Mouse (Mus musculus) lung, postnatal 0 days (tissue): ENCODE data around the gene Vps13a. TPM values are rescaled to one million over a fixed set of nuclear protein-coding genes. Genes with fewer than 3 reads are reported as not detected.
"Not testable (repeated sequence)": the region's sequence is repeated elsewhere in the genome, so short reads cannot be mapped to it uniquely, and the experiment has no call there.

Experiments
- ATAC-seq: fragments of 200-750 bp; cut with Nextera tagmentation; 2 replicates; pipeline ENCODE4 v1.8.0; 2017; ENCODE audit warnings: moderate library complexity
- DNase-seq: peaks from one replicate; pipeline ENCODE4 v3.0.0-alpha.2; 2016; ENCODE audit warnings: low spot score
- H3K27ac ChIP-seq: fragments of 300-500 bp; sonication (generic); 2 replicates; pipeline ENCODE4 v1.5.1; 2014; ENCODE audit warnings: antibody characterized with exemption, mild to moderate bottlenecking, low read length, mixed read lengths
- H3K27me3 ChIP-seq: fragments of 300-500 bp; sonication (generic); replicated peaks from 2 replicates; pipeline ENCODE4 v1.6.1; 2014; ENCODE audit warnings: low read length, mixed read lengths; ENCODE audit not compliant: insufficient read depth
- H3K36me3 ChIP-seq: fragments of 300-500 bp; sonication (generic); 2 replicates; pipeline ENCODE4 v1.6.1; 2014; ENCODE audit warnings: low read length, mixed read lengths; ENCODE audit not compliant: insufficient read depth
- H3K4me1 ChIP-seq: fragments of 300-500 bp; sonication (generic); 2 replicates; pipeline ENCODE4 v1.6.1; 2014; ENCODE audit warnings: antibody characterized with exemption, low read depth, low read length, mixed read lengths; ENCODE audit not compliant: insufficient read depth
- H3K4me2 ChIP-seq: fragments of 300-500 bp; sonication (generic); replicated peaks from 2 replicates; pipeline ENCODE4 v1.6.1; 2014; ENCODE audit warnings: low read depth, mild to moderate bottlenecking, low read length, moderate library complexity, mixed read lengths
- H3K4me3 ChIP-seq: fragments of 300-500 bp; sonication (generic); 2 replicates; pipeline ENCODE4 v1.5.1; 2014; ENCODE audit warnings: low read depth, low read length
- H3K9ac ChIP-seq: fragments of 300-500 bp; sonication (generic); replicated peaks from 2 replicates; pipeline ENCODE4 v1.6.1; 2014; ENCODE audit warnings: low read depth, mild to moderate bottlenecking
- H3K9me3 ChIP-seq: fragments of 300-500 bp; sonication (generic); 2 replicates; pipeline ENCODE4 v1.6.1; 2016; ENCODE audit warnings: low read length, mixed read lengths
- CTCF ChIP-seq: IDR thresholded peaks from 2 replicates; pipeline ENCODE4 v1.5.1; 2016; ENCODE audit warnings: antibody characterized with exemption, mild to moderate bottlenecking
- EP300 ChIP-seq: IDR thresholded peaks from 2 replicates; pipeline ENCODE4 v1.6.1; 2016; ENCODE audit warnings: antibody characterized with exemption, mild to moderate bottlenecking, control low read depth
- WGBS: fragments of 180-500 bp; shearing (Covaris S2); extraction: QIAGEN DNeasy Blood & Tissue Kit; methylation state at CpG from one replicate; pipeline ENCODE4 v1.1.7; 2014; 5-methylcytosine and 5-hydroxymethylcytosine counted together
- polyA plus RNA-seq: library from polyadenylated mRNA; unstranded; fragments of >200 nt; fragmentation: Nextera tagmentation; extraction: Ambion mirVana; gene quantifications from 2 replicates; pipeline ENCODE4 v1.2.1, GENCODE M21; 2015

The Vps13a gene
- polyA plus RNA-seq, 1 experiment from 2014 or later, result 8.2 TPM

GRCm38 (mm10) chr19:16805102-16805501 is 24.4 kb upstream of the Vps13a start:
- Histone ChIP-seq H3K27ac (no peak overlapping the region), H3K9me3 (no peaks in the 10 kb centered on the region), H3K9ac (no peak overlapping the region), H3K4me1 (no peaks in the 10 kb centered on the region), H3K4me2 (no peak overlapping the region), H3K4me3 (no peak overlapping the region), H3K27me3 (no peaks in the 10 kb centered on the region), H3K36me3 (no peaks in the 10 kb centered on the region)
- 29% methylated on average over 3 of the region's 3 CpGs for WGBS
- DNase-seq, result no peak
- ATAC-seq, result no peak
- no peak for TF ChIP-seq CTCF
- no peak for TF ChIP-seq EP300

- H3K27me3 ChIP-seq, result no peaks in the 10 kb centered on the region
- H3K4me1 ChIP-seq, result no peaks in the 10 kb centered on the region
- H3K9ac ChIP-seq, result no peak overlapping the region
- no peak overlapping the region for H3K4me3 ChIP-seq
- ATAC-seq (no peak), DNase-seq (no peak)
- TF ChIP-seq EP300 (no peak), CTCF (no peak)
- no peak overlapping the region for H3K4me2 ChIP-seq
- H3K36me3 ChIP-seq, result no peaks in the 10 kb centered on the region
- no CpG with 5 or more reads among the region's 11 CpGs for WGBS
- H3K9me3 ChIP-seq, result no peaks in the 10 kb centered on the region
- H3K27ac ChIP-seq, result no peak overlapping the region
These were observed 23.8 kb upstream of the Vps13a start for GRCm38 (mm10) chr19:16804578-16804977.

GRCm38 (mm10) chr19:16802707-16803106 is 22.0 kb upstream of the Vps13a start:
- H3K4me2 ChIP-seq, result no peak overlapping the region

GRCm38 (mm10) chr19:16802123-16802522 is 21.4 kb upstream of the Vps13a start:
- Histone ChIP-seq H3K9me3 (no peaks in the 10 kb centered on the region), H3K9ac (no peak overlapping the region), H3K4me3 (no peak overlapping the region), H3K27ac (no peak overlapping the region), H3K36me3 (no peaks in the 10 kb centered on the region), H3K4me1 (no peaks in the 10 kb centered on the region), H3K4me2 (no peak overlapping the region), H3K27me3 (no peaks in the 10 kb centered on the region)
- TF ChIP-seq CTCF (no peak), EP300 (no peak)
- DNase-seq (no peak), ATAC-seq (no peak)
- 72% methylated on average over 3 of the region's 3 CpGs for WGBS

More at GRCm38 (mm10) chr19:16802707-16803106, 22.0 kb upstream of the Vps13a start:
- Histone ChIP-seq H3K27me3 (no peaks in the 10 kb centered on the region), H3K27ac (no peak overlapping the region), H3K4me1 (no peaks in the 10 kb centered on the region), H3K36me3 (no peaks in the 10 kb centered on the region), H3K9me3 (no peaks in the 10 kb centered on the region), H3K9ac (no peak overlapping the region), H3K4me3 (no peak overlapping the region)
- TF ChIP-seq EP300, result no peak
- peak; percentile 82 for TF ChIP-seq CTCF
- DNase-seq (peak; percentile 58), ATAC-seq (no peak)
- 3% methylated on average over 3 of the region's 3 CpGs for WGBS

GRCm38 (mm10) chr19:16797923-16798322 is 17.2 kb upstream of the Vps13a start:
- no peak for DNase-seq
- Histone ChIP-seq H3K4me3 (no peak overlapping the region), H3K27ac (no peak overlapping the region), H3K27me3 (no peaks in the 10 kb centered on the region), H3K9me3 (no peaks in the 10 kb centered on the region), H3K4me2 (no peak overlapping the region), H3K4me1 (no peaks in the 10 kb centered on the region), H3K36me3 (no peaks in the 10 kb centered on the region), H3K9ac (no peak overlapping the region)
- WGBS, result 42% methylated on average over 4 of the region's 4 CpGs
- TF ChIP-seq EP300 (no peak), CTCF (no peak)
- no peak for ATAC-seq

GRCm38 (mm10) chr19:16794486-16794885 is 13.8 kb upstream of the Vps13a start:
- not testable (repeated sequence) for H3K27me3 ChIP-seq, H3K4me3 ChIP-seq, H3K36me3 ChIP-seq, ATAC-seq, H3K9me3 ChIP-seq, H3K4me2 ChIP-seq, H3K27ac ChIP-seq, H3K9ac ChIP-seq, DNase-seq, H3K4me1 ChIP-seq
- WGBS, result 67% methylated on average over 3 of the region's 3 CpGs

- H3K9ac ChIP-seq, result no peak overlapping the region
- ATAC-seq (no peak), DNase-seq (no peak)
- H3K27me3 ChIP-seq, result no peaks in the 10 kb centered on the region
- no peaks in the 10 kb centered on the region for H3K4me1 ChIP-seq
- WGBS, result 70% methylated on average over 4 of the region's 4 CpGs
- H3K27ac ChIP-seq, result no peak overlapping the region
- no peaks in the 10 kb centered on the region for H3K9me3 ChIP-seq
- no peak overlapping the region for H3K4me3 ChIP-seq
- no peaks in the 10 kb centered on the region for H3K36me3 ChIP-seq
- H3K4me2 ChIP-seq, result no peak overlapping the region
- TF ChIP-seq EP300, result no peak
These were observed 9.2 kb upstream of the Vps13a start for GRCm38 (mm10) chr19:16789930-16790329.
